Mouse (Mus musculus): ENCODE results near the gene Galnt18. TPM values are rescaled to one million over a fixed set of nuclear protein-coding genes. Genes with fewer than 3 reads are reported as not detected.

The Galnt18 gene
- polyA plus RNA-seq, 1 experiment: not detected

- Histone ChIP-seq H3K4me1 (ENCODE audit: control insufficient read depth, insufficient read depth, low read length) (no peaks in the 10 kb centered on the region), H3K4me3 (ENCODE audit: insufficient read depth, low read length) (no peak overlapping the region), H3K27ac (ENCODE audit: insufficient read depth, low read depth, low read length) (no peak overlapping the region)
- TF ChIP-seq POLR2A (IDR thresholded peaks at IDR 0.05; ENCODE audit: borderline replicate concordance, low read depth, low read length) (no peak), CTCF (IDR thresholded peaks at IDR 0.05; ENCODE audit: low read depth, low read length) (no peak)
These were observed 163.4 kb downstream of the Galnt18 start for GRCm38 (mm10) chr7:111616231-111616937.

- TF ChIP-seq CTCF (IDR thresholded peaks at IDR 0.05; ENCODE audit: low read depth, low read length): no peak
- no peak for TF ChIP-seq POLR2A (IDR thresholded peaks at IDR 0.05; ENCODE audit: borderline replicate concordance, low read depth, low read length)
- Histone ChIP-seq H3K4me3 (ENCODE audit: insufficient read depth, low read length) (no peak overlapping the region), H3K4me1 (ENCODE audit: control insufficient read depth, insufficient read depth, low read length) (no peaks in the 10 kb centered on the region), H3K27ac (ENCODE audit: insufficient read depth, low read depth, low read length) (no peak overlapping the region)
These were observed 165.3 kb downstream of the Galnt18 start for GRCm38 (mm10) chr7:111614471-111614870.

- no peak for TF ChIP-seq CTCF (IDR thresholded peaks at IDR 0.05; ENCODE audit: low read depth, low read length)
- TF ChIP-seq POLR2A (IDR thresholded peaks at IDR 0.05; ENCODE audit: borderline replicate concordance, low read depth, low read length): no peak
- Histone ChIP-seq H3K27ac (ENCODE audit: insufficient read depth, low read depth, low read length) (no peak overlapping the region), H3K4me1 (ENCODE audit: control insufficient read depth, insufficient read depth, low read length) (no peaks in the 10 kb centered on the region), H3K4me3 (ENCODE audit: insufficient read depth, low read length) (no peak overlapping the region)
These were observed 172.3 kb downstream of the Galnt18 start for GRCm38 (mm10) chr7:111607476-111607875.

- H3K4me3 ChIP-seq (ENCODE audit: insufficient read depth, low read length): no peak overlapping the region
- TF ChIP-seq POLR2A (IDR thresholded peaks at IDR 0.05; ENCODE audit: borderline replicate concordance, low read depth, low read length) (no peak), CTCF (IDR thresholded peaks at IDR 0.05; ENCODE audit: low read depth, low read length) (no peak)
- no peak overlapping the region for H3K27ac ChIP-seq (ENCODE audit: insufficient read depth, low read depth, low read length)
- no peaks in the 10 kb centered on the region for H3K4me1 ChIP-seq (ENCODE audit: control insufficient read depth, insufficient read depth, low read length)
These were observed 173.7 kb downstream of the Galnt18 start for GRCm38 (mm10) chr7:111606091-111606490.

- Histone ChIP-seq H3K4me3 (ENCODE audit: insufficient read depth, low read length) (no peak overlapping the region), H3K4me1 (ENCODE audit: control insufficient read depth, insufficient read depth, low read length) (no peaks in the 10 kb centered on the region), H3K27ac (ENCODE audit: insufficient read depth, low read depth, low read length) (no peak overlapping the region)
- TF ChIP-seq CTCF (IDR thresholded peaks at IDR 0.05; ENCODE audit: low read depth, low read length) (no peak), POLR2A (IDR thresholded peaks at IDR 0.05; ENCODE audit: borderline replicate concordance, low read depth, low read length) (no peak)
These were observed 174.1 kb downstream of the Galnt18 start for GRCm38 (mm10) chr7:111605663-111606062.

GRCm38 (mm10) chr7:111604578-111605208 is 175.1 kb downstream of the Galnt18 start:
- H3K27ac ChIP-seq (ENCODE audit: insufficient read depth, low read depth, low read length): no peak overlapping the region
- H3K4me1 ChIP-seq (ENCODE audit: control insufficient read depth, insufficient read depth, low read length): no peaks in the 10 kb centered on the region
- TF ChIP-seq CTCF (IDR thresholded peaks at IDR 0.05; ENCODE audit: low read depth, low read length): no peak
- TF ChIP-seq POLR2A (IDR thresholded peaks at IDR 0.05; ENCODE audit: borderline replicate concordance, low read depth, low read length): no peak
- no peak overlapping the region for H3K4me3 ChIP-seq (ENCODE audit: insufficient read depth, low read length)

- H3K4me3 ChIP-seq (ENCODE audit: insufficient read depth, low read length): no peak overlapping the region
- H3K27ac ChIP-seq (ENCODE audit: insufficient read depth, low read depth, low read length): no peak overlapping the region
- H3K4me1 ChIP-seq (ENCODE audit: control insufficient read depth, insufficient read depth, low read length): no peaks in the 10 kb centered on the region
- TF ChIP-seq POLR2A (IDR thresholded peaks at IDR 0.05; ENCODE audit: borderline replicate concordance, low read depth, low read length) (no peak), CTCF (IDR thresholded peaks at IDR 0.05; ENCODE audit: low read depth, low read length) (no peak)
These were observed 176.6 kb downstream of the Galnt18 start for GRCm38 (mm10) chr7:111603186-111603585.

- H3K27ac ChIP-seq (ENCODE audit: insufficient read depth, low read depth, low read length): no peak overlapping the region
- no peaks in the 10 kb centered on the region for H3K4me1 ChIP-seq (ENCODE audit: control insufficient read depth, insufficient read depth, low read length)
- no peak overlapping the region for H3K4me3 ChIP-seq (ENCODE audit: insufficient read depth, low read length)
These were observed 178.3 kb downstream of the Galnt18 start for GRCm38 (mm10) chr7:111601339-111602067.

GRCm38 (mm10) chr7:111600756-111601155 is 179.0 kb downstream of the Galnt18 start:
- Histone ChIP-seq H3K4me3 (ENCODE audit: insufficient read depth, low read length) (no peak overlapping the region), H3K4me1 (ENCODE audit: control insufficient read depth, insufficient read depth, low read length) (no peaks in the 10 kb centered on the region)

More at GRCm38 (mm10) chr7:111601339-111602067, 178.3 kb downstream of the Galnt18 start:
- TF ChIP-seq POLR2A (IDR thresholded peaks at IDR 0.05; ENCODE audit: borderline replicate concordance, low read depth, low read length) (no peak), CTCF (IDR thresholded peaks at IDR 0.05; ENCODE audit: low read depth, low read length) (no peak)

GRCm38 (mm10) chr7:111593680-111594079 is 186.1 kb downstream of the Galnt18 start:
- TF ChIP-seq POLR2A (IDR thresholded peaks at IDR 0.05; ENCODE audit: borderline replicate concordance, low read depth, low read length) (no peak), CTCF (IDR thresholded peaks at IDR 0.05; ENCODE audit: low read depth, low read length) (no peak)
- H3K27ac ChIP-seq (ENCODE audit: insufficient read depth, low read depth, low read length): no peak overlapping the region
- no peak overlapping the region for H3K4me3 ChIP-seq (ENCODE audit: insufficient read depth, low read length)
- H3K4me1 ChIP-seq (ENCODE audit: control insufficient read depth, insufficient read depth, low read length): no peaks in the 10 kb centered on the region

More at GRCm38 (mm10) chr7:111600756-111601155, 179.0 kb downstream of the Galnt18 start:
- TF ChIP-seq POLR2A (IDR thresholded peaks at IDR 0.05; ENCODE audit: borderline replicate concordance, low read depth, low read length) (no peak), CTCF (IDR thresholded peaks at IDR 0.05; ENCODE audit: low read depth, low read length) (no peak)
- no peak overlapping the region for H3K27ac ChIP-seq (ENCODE audit: insufficient read depth, low read depth, low read length)
